Mouse (Mus musculus) mouse embryonic stem cell (cell line): ENCODE results near the gene Cnp.

ENCODE experiments used
- in situ Hi-C, 2 experiments: fragments of 300-500 bp; cut with MboI; formaldehyde crosslinking; loops; 1 replicate in 1 of 2; 3 replicates in 1 of 2; pipeline ENCODE4 v1.14.3; 2019 to 2020; ENCODE audit warnings: low sequenced_read_pairs in 2 of 2, low pct_unique_long_range_greater_than_20kb in 1 of 2, mixed read lengths in 1 of 2; ENCODE audit not compliant: unreplicated experiment in 1 of 2

Gene Cnp

GRCm38 (mm10) chr11:100548141-100548540 is 26.6 kb upstream of the Cnp start:
- in situ Hi-C loops, result no loop called here

GRCm38 (mm10) chr11:100549466-100549865 is 25.2 kb upstream of the Cnp start:
- in situ Hi-C loops, result no loop called here

GRCm38 (mm10) chr11:100550101-100550500 is 24.6 kb upstream of the Cnp start:
- in situ Hi-C loops, result no loop called here

GRCm38 (mm10) chr11:100552842-100553241 is 21.9 kb upstream of the Cnp start:
- in situ Hi-C loops, result no loop called here

GRCm38 (mm10) chr11:100555583-100555982 is 19.1 kb upstream of the Cnp start:
- in situ Hi-C loops, result no loop called here

- in situ Hi-C loops, result no loop called here
These were observed 17.1 kb upstream of the Cnp start for GRCm38 (mm10) chr11:100557563-100557962.

GRCm38 (mm10) chr11:100559476-100559875 is 15.2 kb upstream of the Cnp start:
- in situ Hi-C loops, result no loop called here

GRCm38 (mm10) chr11:100561748-100562147 is 13.0 kb upstream of the Cnp start:
- in situ Hi-C loops, result no loop called here

- in situ Hi-C loops, result no loop called here
These were observed 10.4 kb upstream of the Cnp start for GRCm38 (mm10) chr11:100564297-100564696.

- in situ Hi-C loops, result no loop called here
These were observed 10.0 kb upstream of the Cnp start for GRCm38 (mm10) chr11:100564703-100565102.

GRCm38 (mm10) chr11:100567229-100567628 is 7.5 kb upstream of the Cnp start:
- in situ Hi-C loops, result no loop called here

- in situ Hi-C loops, result no loop called here
These were observed 6.9 kb upstream of the Cnp start for GRCm38 (mm10) chr11:100567815-100568245.

- in situ Hi-C loops, result no loop called here
These were observed 6.0 kb upstream of the Cnp start for GRCm38 (mm10) chr11:100568692-100569091.

GRCm38 (mm10) chr11:100569789-100570188 is 4.9 kb upstream of the Cnp start:
- in situ Hi-C loops, result loop anchor here in 1 of 2 experiments (5.0 kb wide), 1 partner anchor 128 kb away; no protein-coding TSS in a partner anchor

- in situ Hi-C loops, result loop anchor here in 1 of 2 experiments (5.0 kb wide), 1 partner anchor 127 kb away; no protein-coding TSS in a partner anchor
These were observed 4.1 kb upstream of the Cnp start for GRCm38 (mm10) chr11:100570430-100571201.

GRCm38 (mm10) chr11:100571202-100571567 is 3.5 kb upstream of the Cnp start:
- in situ Hi-C loops, result loop anchor here in 1 of 2 experiments (5.0 kb wide), 1 partner anchor 126 kb away; no protein-coding TSS in a partner anchor

- in situ Hi-C loops, result loop anchor here in 1 of 2 experiments (5.0 kb wide), 1 partner anchor 123 kb away; no protein-coding TSS in a partner anchor
These were observed 516 bp upstream of the Cnp start for GRCm38 (mm10) chr11:100574188-100574587.

GRCm38 (mm10) chr11:100575484-100575855 is 766 bp downstream of the Cnp start:
- in situ Hi-C loops, result no loop called here

GRCm38 (mm10) chr11:100576256-100576655 is 1.6 kb downstream of the Cnp start:
- in situ Hi-C loops, result no loop called here
